Mouse (Mus musculus): ENCODE results near the gene Fbln2. TPM values are rescaled to one million over a fixed set of nuclear protein-coding genes. Genes with fewer than 3 reads are reported as not detected.

Fbln2 gene
- polyA plus RNA-seq, 1 experiment from 2014 or later = 35.5 TPM

DNA sequence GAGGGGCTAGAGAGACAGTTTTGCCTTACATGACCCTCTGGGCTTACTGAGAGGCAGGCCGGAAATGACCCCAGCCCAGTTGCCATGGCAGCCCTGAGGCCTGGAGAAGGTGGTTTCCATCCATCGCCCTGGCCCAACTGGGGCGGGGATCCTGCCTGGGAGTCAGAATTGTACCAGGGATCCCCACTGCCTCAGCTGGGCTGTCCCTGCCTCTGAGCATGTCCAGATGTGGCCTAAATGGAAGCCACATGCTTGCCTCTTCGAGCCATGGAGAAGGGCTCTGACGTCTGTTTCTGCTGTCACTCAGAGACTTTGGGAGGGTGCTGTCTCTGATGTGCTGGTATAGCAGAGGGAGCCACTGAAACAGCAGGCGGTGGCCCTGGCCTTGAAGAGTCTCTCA, 24.2 kb downstream of the Fbln2 start:
- H3K9ac ChIP-seq (replicated peaks; ENCODE audit: low read depth, low read length) = no peak overlapping the region
- H3K4me3 ChIP-seq (ENCODE audit: low read depth, low read length) = no peak overlapping the region
- no peak for ATAC-seq (ENCODE audit: insufficient number of reproducible peaks, insufficient read depth, low FRiP score, low read depth)
- no peak overlapping the region for H3K27ac ChIP-seq (ENCODE audit: low read length)
- H3K36me3 ChIP-seq (ENCODE audit: control insufficient read depth, insufficient read depth, low read length) = no peaks in the 10 kb centered on the region
- H3K9me3 ChIP-seq (ENCODE audit: control insufficient read depth, low read depth, low read length) = no peaks in the 10 kb centered on the region
- H3K4me2 ChIP-seq (replicated peaks; ENCODE audit: low read depth, low read length) = no peak overlapping the region
- 35% methylated on average over 6 of the region's 6 CpGs for WGBS
- no peaks in the 10 kb centered on the region for H3K27me3 ChIP-seq (ENCODE audit: control insufficient read depth, insufficient read depth, low read length)
- H3K4me1 ChIP-seq (ENCODE audit: control insufficient read depth, insufficient read depth, low read length) = peaks cover 6% of the 10 kb centered on the region; the same call in 1 of the 2 replicates

- 45% methylated on average over 2 of the region's 2 CpGs for WGBS
- peaks cover 6% of the 10 kb centered on the region; the same call in 1 of the 2 replicates for H3K4me1 ChIP-seq (ENCODE audit: control insufficient read depth, insufficient read depth, low read length)
- H3K9ac ChIP-seq (replicated peaks; ENCODE audit: low read depth, low read length) = no peak overlapping the region
- no peak for ATAC-seq (ENCODE audit: insufficient number of reproducible peaks, insufficient read depth, low FRiP score, low read depth)
- no peaks in the 10 kb centered on the region for H3K36me3 ChIP-seq (ENCODE audit: control insufficient read depth, insufficient read depth, low read length)
- no peak overlapping the region for H3K27ac ChIP-seq (ENCODE audit: low read length)
- no peak overlapping the region for H3K4me3 ChIP-seq (ENCODE audit: low read depth, low read length)
- H3K4me2 ChIP-seq (replicated peaks; ENCODE audit: low read depth, low read length) = no peak overlapping the region
- H3K9me3 ChIP-seq (ENCODE audit: control insufficient read depth, low read depth, low read length) = no peaks in the 10 kb centered on the region
- no peaks in the 10 kb centered on the region for H3K27me3 ChIP-seq (ENCODE audit: control insufficient read depth, insufficient read depth, low read length)
Observed at GRCm38 (mm10) chr6:91237273-91237672, 25.0 kb downstream of the Fbln2 start.

DNA sequence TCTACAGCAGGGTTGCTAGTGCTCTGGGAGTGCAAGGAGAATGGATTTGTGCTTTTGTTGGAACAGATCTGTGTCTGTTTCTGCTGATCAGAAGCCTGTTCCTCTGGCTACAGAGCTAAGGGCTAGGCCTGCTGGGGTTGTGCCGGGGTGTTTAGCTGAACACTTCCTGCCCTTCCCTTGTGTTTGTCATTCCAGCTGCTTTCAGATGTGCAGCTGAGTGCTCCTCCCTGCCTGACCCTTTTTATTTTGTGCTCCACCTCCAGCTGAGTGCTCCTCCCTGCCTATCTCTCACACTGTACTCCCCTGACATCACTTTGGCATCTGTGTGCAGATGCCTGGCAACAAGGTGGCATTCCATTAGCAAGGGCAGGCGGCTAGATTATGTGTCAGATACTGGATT, 28.3 kb downstream of the Fbln2 start:
- Histone ChIP-seq H3K27me3 (ENCODE audit: control insufficient read depth, insufficient read depth, low read length) (no peaks in the 10 kb centered on the region), H3K9ac (replicated peaks; ENCODE audit: low read depth, low read length) (no peak overlapping the region), H3K27ac (ENCODE audit: low read length) (no peak overlapping the region), H3K4me1 (ENCODE audit: control insufficient read depth, insufficient read depth, low read length) (peaks cover 6% of the 10 kb centered on the region; the same call in 1 of the 2 replicates), H3K36me3 (ENCODE audit: control insufficient read depth, insufficient read depth, low read length) (no peaks in the 10 kb centered on the region), H3K4me2 (replicated peaks; ENCODE audit: low read depth, low read length) (no peak overlapping the region), H3K4me3 (ENCODE audit: low read depth, low read length) (no peak overlapping the region), H3K9me3 (ENCODE audit: control insufficient read depth, low read depth, low read length) (no peaks in the 10 kb centered on the region)
- 66% methylated on average over 2 of the region's 2 CpGs for WGBS
- ATAC-seq (ENCODE audit: insufficient number of reproducible peaks, insufficient read depth, low FRiP score, low read depth) = no peak

GRCm38 (mm10) chr6:91240964-91241363, 28.7 kb downstream of the Fbln2 start:
- H3K4me2 ChIP-seq (replicated peaks; ENCODE audit: low read depth, low read length) = no peak overlapping the region
- no peak overlapping the region for H3K9ac ChIP-seq (replicated peaks; ENCODE audit: low read depth, low read length)
- no peaks in the 10 kb centered on the region for H3K36me3 ChIP-seq (ENCODE audit: control insufficient read depth, insufficient read depth, low read length)
- H3K27me3 ChIP-seq (ENCODE audit: control insufficient read depth, insufficient read depth, low read length) = no peaks in the 10 kb centered on the region
- H3K4me3 ChIP-seq (ENCODE audit: low read depth, low read length) = no peak overlapping the region
- no peaks in the 10 kb centered on the region for H3K9me3 ChIP-seq (ENCODE audit: control insufficient read depth, low read depth, low read length)
- ATAC-seq (ENCODE audit: insufficient number of reproducible peaks, insufficient read depth, low FRiP score, low read depth) = no peak
- H3K4me1 ChIP-seq (ENCODE audit: control insufficient read depth, insufficient read depth, low read length) = peaks cover 5% of the 10 kb centered on the region; the same call in 1 of the 2 replicates
- no peak overlapping the region for H3K27ac ChIP-seq (ENCODE audit: low read length)

DNA sequence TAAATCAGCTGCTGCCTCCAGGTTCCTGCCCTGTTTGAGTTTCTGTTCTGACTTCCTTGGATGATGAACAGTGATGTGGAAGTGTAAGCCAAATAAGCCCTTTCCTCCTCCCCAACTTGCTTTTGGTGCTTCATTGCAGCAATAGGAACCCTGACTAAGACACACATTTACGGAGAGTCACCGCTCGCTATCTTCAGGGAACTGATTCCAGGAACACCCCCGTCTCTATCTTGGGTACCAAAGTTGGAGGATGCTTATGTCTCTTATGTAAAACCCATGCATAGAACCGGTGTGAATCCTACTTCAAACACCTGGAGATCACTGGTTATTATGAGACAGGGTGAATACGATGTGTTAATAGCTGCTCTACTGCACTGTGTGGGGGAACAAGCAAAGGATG, 31.1 kb downstream of the Fbln2 start:
- no peaks in the 10 kb centered on the region for H3K36me3 ChIP-seq (ENCODE audit: control insufficient read depth, insufficient read depth, low read length)
- ATAC-seq (ENCODE audit: insufficient number of reproducible peaks, insufficient read depth, low FRiP score, low read depth) = no peak
- no peak overlapping the region for H3K9ac ChIP-seq (replicated peaks; ENCODE audit: low read depth, low read length)
- no peak overlapping the region for H3K4me3 ChIP-seq (ENCODE audit: low read depth, low read length)
- WGBS = 82% methylated on average over 6 of the region's 6 CpGs
- H3K9me3 ChIP-seq (ENCODE audit: control insufficient read depth, low read depth, low read length) = no peaks in the 10 kb centered on the region
- H3K4me2 ChIP-seq (replicated peaks; ENCODE audit: low read depth, low read length) = no peak overlapping the region
- H3K27ac ChIP-seq (ENCODE audit: low read length) = no peak overlapping the region
- no peaks in the 10 kb centered on the region for H3K27me3 ChIP-seq (ENCODE audit: control insufficient read depth, insufficient read depth, low read length)
- no peaks in the 10 kb centered on the region for H3K4me1 ChIP-seq (ENCODE audit: control insufficient read depth, insufficient read depth, low read length)

DNA sequence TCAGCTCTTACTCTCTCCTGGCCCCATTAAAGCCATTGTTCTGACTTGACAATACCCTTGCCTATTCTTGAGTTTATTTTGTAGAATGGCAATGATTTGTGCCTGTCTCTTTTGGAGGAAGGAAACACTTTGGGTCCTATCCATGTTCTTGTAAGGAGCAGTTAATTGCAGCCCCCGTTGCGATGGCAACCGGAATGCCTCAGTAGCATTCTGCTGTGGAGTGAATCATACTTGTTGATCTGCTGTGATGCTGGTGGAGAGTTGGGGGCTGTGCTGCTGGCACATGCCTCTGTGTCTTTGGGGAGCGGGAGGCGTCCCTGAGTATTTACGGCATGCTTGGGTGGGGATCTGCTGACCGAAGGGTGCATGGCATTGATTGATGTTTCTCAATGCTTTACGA, 32.1 kb downstream of the Fbln2 start:
- ATAC-seq (ENCODE audit: insufficient number of reproducible peaks, insufficient read depth, low FRiP score, low read depth) = no peak
- no peak overlapping the region for H3K27ac ChIP-seq (ENCODE audit: low read length)
- no peak overlapping the region for H3K9ac ChIP-seq (replicated peaks; ENCODE audit: low read depth, low read length)
- H3K4me3 ChIP-seq (ENCODE audit: low read depth, low read length) = no peak overlapping the region
- H3K9me3 ChIP-seq (ENCODE audit: control insufficient read depth, low read depth, low read length) = no peaks in the 10 kb centered on the region
- no peak overlapping the region for H3K4me2 ChIP-seq (replicated peaks; ENCODE audit: low read depth, low read length)
- H3K27me3 ChIP-seq (ENCODE audit: control insufficient read depth, insufficient read depth, low read length) = no peaks in the 10 kb centered on the region
- no peaks in the 10 kb centered on the region for H3K36me3 ChIP-seq (ENCODE audit: control insufficient read depth, insufficient read depth, low read length)
- H3K4me1 ChIP-seq (ENCODE audit: control insufficient read depth, insufficient read depth, low read length) = no peaks in the 10 kb centered on the region
- WGBS = 55% methylated on average over 8 of the region's 8 CpGs

GRCm38 (mm10) chr6:91245331-91245730, 33.1 kb downstream of the Fbln2 start:
- Histone ChIP-seq H3K9ac (replicated peaks; ENCODE audit: low read depth, low read length) (no peak overlapping the region), H3K4me3 (ENCODE audit: low read depth, low read length) (no peak overlapping the region), H3K27ac (ENCODE audit: low read length) (no peak overlapping the region), H3K4me1 (ENCODE audit: control insufficient read depth, insufficient read depth, low read length) (no peaks in the 10 kb centered on the region), H3K4me2 (replicated peaks; ENCODE audit: low read depth, low read length) (no peak overlapping the region), H3K36me3 (ENCODE audit: control insufficient read depth, insufficient read depth, low read length) (no peaks in the 10 kb centered on the region), H3K9me3 (ENCODE audit: control insufficient read depth, low read depth, low read length) (no peaks in the 10 kb centered on the region), H3K27me3 (ENCODE audit: control insufficient read depth, insufficient read depth, low read length) (no peaks in the 10 kb centered on the region)
- 29% methylated on average over 6 of the region's 6 CpGs for WGBS
- ATAC-seq (ENCODE audit: insufficient number of reproducible peaks, insufficient read depth, low FRiP score, low read depth) = no peak

- H3K27ac ChIP-seq (ENCODE audit: low read length) = no peak overlapping the region
- H3K9ac ChIP-seq (replicated peaks; ENCODE audit: low read depth, low read length) = no peak overlapping the region
- H3K27me3 ChIP-seq (ENCODE audit: control insufficient read depth, insufficient read depth, low read length) = no peaks in the 10 kb centered on the region
- H3K36me3 ChIP-seq (ENCODE audit: control insufficient read depth, insufficient read depth, low read length) = no peaks in the 10 kb centered on the region
- no peaks in the 10 kb centered on the region for H3K4me1 ChIP-seq (ENCODE audit: control insufficient read depth, insufficient read depth, low read length)
- no peak for ATAC-seq (ENCODE audit: insufficient number of reproducible peaks, insufficient read depth, low FRiP score, low read depth)
- H3K4me2 ChIP-seq (replicated peaks; ENCODE audit: low read depth, low read length) = no peak overlapping the region
- no peaks in the 10 kb centered on the region for H3K9me3 ChIP-seq (ENCODE audit: control insufficient read depth, low read depth, low read length)
- H3K4me3 ChIP-seq (ENCODE audit: low read depth, low read length) = no peak overlapping the region
- 87% methylated on average over 1 of the region's 1 CpGs for WGBS
Observed at GRCm38 (mm10) chr6:91247343-91247742, 35.1 kb downstream of the Fbln2 start.

- H3K4me1 ChIP-seq (ENCODE audit: control insufficient read depth, insufficient read depth, low read length) = no peaks in the 10 kb centered on the region
- ATAC-seq (ENCODE audit: insufficient number of reproducible peaks, insufficient read depth, low FRiP score, low read depth) = no peak
- H3K27ac ChIP-seq (ENCODE audit: low read length) = no peak overlapping the region
- WGBS = 64% methylated on average over 4 of the region's 4 CpGs
- no peaks in the 10 kb centered on the region for H3K27me3 ChIP-seq (ENCODE audit: control insufficient read depth, insufficient read depth, low read length)
- no peaks in the 10 kb centered on the region for H3K9me3 ChIP-seq (ENCODE audit: control insufficient read depth, low read depth, low read length)
- H3K36me3 ChIP-seq (ENCODE audit: control insufficient read depth, insufficient read depth, low read length) = no peaks in the 10 kb centered on the region
- H3K9ac ChIP-seq (replicated peaks; ENCODE audit: low read depth, low read length) = no peak overlapping the region
- no peak overlapping the region for H3K4me3 ChIP-seq (ENCODE audit: low read depth, low read length)
- H3K4me2 ChIP-seq (replicated peaks; ENCODE audit: low read depth, low read length) = no peak overlapping the region
Observed at GRCm38 (mm10) chr6:91248627-91249026, 36.4 kb downstream of the Fbln2 start.

Data from stomach, embryonic 14.5 days (tissue).